Mouse (Mus musculus): ENCODE results near the gene Il2rb. TPM values are rescaled to one million over a fixed set of nuclear protein-coding genes. Genes with fewer than 3 reads are reported as not detected.

Gene Il2rb
- polyA plus RNA-seq, 1 experiment from 2014 or later: not detected

DNA sequence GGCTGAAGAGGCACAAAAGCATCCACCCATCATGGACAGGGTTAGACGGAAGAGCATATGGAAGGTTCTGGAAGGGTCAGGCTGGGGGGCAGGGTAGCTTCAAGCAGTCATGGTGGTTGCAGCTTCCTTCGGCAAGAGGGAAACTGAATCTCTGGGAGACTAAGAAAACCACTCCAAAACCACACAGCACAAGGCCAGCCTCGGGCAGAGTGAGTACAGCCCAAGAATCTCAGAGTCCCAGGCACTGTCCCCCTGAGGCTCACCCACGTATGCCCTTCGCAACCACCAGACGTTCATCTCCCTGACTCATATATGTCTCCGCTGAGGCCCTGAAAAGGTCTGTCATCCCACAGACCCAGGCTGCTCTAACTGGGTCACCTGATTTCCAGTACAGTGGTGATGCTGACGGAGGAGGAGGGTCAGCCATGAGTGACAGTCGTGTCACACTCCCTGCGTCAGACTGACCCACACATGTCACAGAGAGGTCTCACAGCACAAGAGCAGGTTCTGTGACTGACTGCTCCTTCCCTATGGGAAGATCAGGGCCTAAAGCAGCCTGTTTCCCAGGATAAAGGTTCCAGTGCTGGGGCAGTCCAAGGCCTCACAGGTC is 1.6 kb downstream of the Il2rb start:
- H3K9ac ChIP-seq (replicated peaks): no peak overlapping the region
- H3K4me2 ChIP-seq (replicated peaks): no peak overlapping the region
- no peaks in the 10 kb centered on the region for H3K27me3 ChIP-seq
- H3K9me3 ChIP-seq: no peaks in the 10 kb centered on the region
- H3K36me3 ChIP-seq: no peaks in the 10 kb centered on the region
- H3K27ac ChIP-seq: no peak overlapping the region
- H3K4me1 ChIP-seq (replicated peaks): no peaks in the 10 kb centered on the region
- ATAC-seq: no peak
- WGBS: 83% methylated on average over 10 of the region's 10 CpGs
- H3K4me3 ChIP-seq (replicated peaks): no peak overlapping the region

DNA sequence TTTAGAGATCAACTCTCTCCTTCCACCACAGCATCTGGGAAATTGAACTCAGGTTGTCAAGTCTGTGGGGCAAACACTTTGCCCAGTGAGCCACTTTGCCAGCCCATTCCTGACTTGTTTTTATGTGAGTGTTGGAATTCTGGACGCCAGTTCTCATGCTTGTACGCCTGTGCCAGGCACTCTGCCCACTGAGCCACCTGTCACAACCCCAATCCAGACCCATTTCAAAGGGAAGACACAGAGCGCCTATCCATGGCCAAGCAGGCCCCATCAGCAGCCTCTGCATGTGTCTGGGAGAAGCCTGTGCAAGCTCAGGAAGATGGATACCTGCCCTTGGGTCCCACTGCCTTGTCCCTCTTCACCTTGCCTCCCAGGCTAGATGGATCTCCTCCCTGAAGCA is 3.8 kb downstream of the Il2rb start:
- Histone ChIP-seq H3K9ac (replicated peaks) (no peak overlapping the region), H3K27ac (no peak overlapping the region), H3K4me2 (replicated peaks) (no peak overlapping the region), H3K36me3 (no peaks in the 10 kb centered on the region), H3K27me3 (no peaks in the 10 kb centered on the region), H3K4me1 (replicated peaks) (no peaks in the 10 kb centered on the region), H3K9me3 (no peaks in the 10 kb centered on the region), H3K4me3 (replicated peaks) (no peak overlapping the region)
- no peak for ATAC-seq
- 82% methylated on average over 3 of the region's 3 CpGs for WGBS

DNA sequence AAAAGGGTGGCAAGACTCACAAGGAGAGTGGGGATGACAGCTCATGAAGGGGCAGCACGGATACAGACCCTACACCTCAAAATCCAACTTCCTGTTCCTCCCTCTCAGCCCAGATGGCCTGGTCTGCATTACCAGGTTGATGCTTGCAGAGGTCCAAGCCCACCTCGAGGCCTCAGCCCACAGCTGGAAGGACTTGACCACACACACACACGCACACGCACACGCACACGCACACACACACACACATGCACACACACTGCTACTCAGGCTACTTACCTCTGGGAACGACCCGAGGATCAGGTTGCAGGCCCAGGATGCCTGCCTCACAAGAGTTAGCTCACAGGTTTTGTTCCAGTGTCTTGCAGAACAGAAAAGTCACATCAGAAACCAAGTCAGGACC is 5.2 kb downstream of the Il2rb start:
- H3K9ac ChIP-seq (replicated peaks): no peak overlapping the region
- H3K4me3 ChIP-seq (replicated peaks): no peak overlapping the region
- 80% methylated on average over 8 of the region's 8 CpGs for WGBS

DNA sequence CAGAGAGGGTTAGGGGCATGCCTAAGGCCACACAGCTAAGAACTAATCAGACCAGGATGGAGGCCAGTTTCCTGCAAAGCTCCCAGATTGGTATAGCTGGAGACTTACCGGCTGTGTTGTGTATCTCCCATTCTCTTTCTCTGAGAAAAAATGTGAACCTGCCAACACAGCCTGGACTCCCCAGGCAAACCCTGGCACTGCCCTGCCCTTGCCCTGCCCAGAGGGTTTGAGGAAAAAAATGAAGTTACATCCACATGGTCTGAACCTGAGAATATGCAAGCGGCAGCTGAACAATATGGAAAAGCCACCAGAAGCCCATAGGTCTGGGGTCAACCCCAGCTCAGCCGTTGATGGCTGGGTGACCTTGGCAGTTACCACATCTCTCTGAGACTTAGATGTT is 5.8 kb downstream of the Il2rb start:
- Histone ChIP-seq H3K4me2 (replicated peaks) (no peak overlapping the region), H3K9me3 (no peaks in the 10 kb centered on the region), H3K27me3 (no peaks in the 10 kb centered on the region), H3K27ac (no peak overlapping the region), H3K4me1 (replicated peaks) (no peaks in the 10 kb centered on the region), H3K36me3 (no peaks in the 10 kb centered on the region), H3K4me3 (replicated peaks) (no peak overlapping the region), H3K9ac (replicated peaks) (no peak overlapping the region)
- WGBS: 88% methylated on average over 3 of the region's 3 CpGs
- ATAC-seq: no peak

More for the DNA sequence above, 5.2 kb downstream of the Il2rb start:
- ATAC-seq: no peak
- Histone ChIP-seq H3K27me3 (no peaks in the 10 kb centered on the region), H3K27ac (no peak overlapping the region), H3K4me2 (replicated peaks) (no peak overlapping the region), H3K9me3 (no peaks in the 10 kb centered on the region), H3K36me3 (no peaks in the 10 kb centered on the region), H3K4me1 (replicated peaks) (no peaks in the 10 kb centered on the region)

DNA sequence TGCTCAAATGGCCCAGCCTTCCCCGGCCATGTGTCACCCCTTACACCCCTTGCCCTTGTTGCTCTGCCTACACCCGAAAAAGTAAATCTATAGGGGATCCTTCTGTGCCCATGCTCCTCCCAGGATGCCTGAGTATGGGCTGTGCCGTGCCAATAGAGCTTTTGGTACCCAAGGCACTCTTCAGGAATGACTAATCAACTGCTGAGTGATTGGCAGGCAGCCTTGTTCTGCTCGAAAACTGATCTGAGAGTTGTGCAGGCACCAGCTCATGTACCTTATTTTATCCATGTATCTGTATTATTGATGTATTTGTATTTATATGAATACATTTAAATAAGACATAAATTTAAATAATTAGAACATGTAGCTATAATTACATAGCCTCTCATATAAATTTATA is 8.0 kb downstream of the Il2rb start:
- ATAC-seq: no peak

DNA sequence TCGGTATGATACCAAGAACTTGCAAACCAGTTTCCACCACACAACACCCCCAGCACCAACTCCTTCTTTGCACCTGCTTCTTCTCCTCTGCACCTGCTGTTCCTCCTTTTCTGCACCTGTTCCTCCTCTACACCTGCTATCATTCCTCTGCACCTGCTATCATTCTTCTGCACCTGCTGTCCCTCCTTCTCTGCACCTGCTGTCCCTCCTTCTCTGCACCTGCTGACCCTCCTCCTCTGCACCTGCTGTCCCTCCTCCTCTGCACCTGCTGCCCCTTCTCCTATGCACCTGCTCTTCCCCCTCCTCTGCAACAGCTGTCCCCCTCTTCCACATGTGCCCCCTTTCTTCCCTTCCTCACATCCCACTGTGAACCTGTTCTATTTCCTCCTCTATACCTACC is 8.5 kb downstream of the Il2rb start:
- Histone ChIP-seq H3K4me3 (replicated peaks) (no peak overlapping the region), H3K4me1 (replicated peaks) (no peaks in the 10 kb centered on the region), H3K9me3 (no peaks in the 10 kb centered on the region), H3K9ac (replicated peaks) (no peak overlapping the region), H3K36me3 (no peaks in the 10 kb centered on the region), H3K27me3 (no peaks in the 10 kb centered on the region), H3K4me2 (replicated peaks) (no peak overlapping the region), H3K27ac (no peak overlapping the region)
- no peak for ATAC-seq
- 94% methylated on average over 1 of the region's 1 CpGs for WGBS

More for the DNA sequence above, 8.0 kb downstream of the Il2rb start:
- H3K27me3 ChIP-seq: no peaks in the 10 kb centered on the region
- no peak overlapping the region for H3K4me3 ChIP-seq (replicated peaks)
- no peaks in the 10 kb centered on the region for H3K36me3 ChIP-seq
- no peak overlapping the region for H3K27ac ChIP-seq
- H3K4me2 ChIP-seq (replicated peaks): no peak overlapping the region
- no peaks in the 10 kb centered on the region for H3K9me3 ChIP-seq
- no peak overlapping the region for H3K9ac ChIP-seq (replicated peaks)
- H3K4me1 ChIP-seq (replicated peaks): no peaks in the 10 kb centered on the region
- 70% methylated on average over 4 of the region's 4 CpGs for WGBS

DNA sequence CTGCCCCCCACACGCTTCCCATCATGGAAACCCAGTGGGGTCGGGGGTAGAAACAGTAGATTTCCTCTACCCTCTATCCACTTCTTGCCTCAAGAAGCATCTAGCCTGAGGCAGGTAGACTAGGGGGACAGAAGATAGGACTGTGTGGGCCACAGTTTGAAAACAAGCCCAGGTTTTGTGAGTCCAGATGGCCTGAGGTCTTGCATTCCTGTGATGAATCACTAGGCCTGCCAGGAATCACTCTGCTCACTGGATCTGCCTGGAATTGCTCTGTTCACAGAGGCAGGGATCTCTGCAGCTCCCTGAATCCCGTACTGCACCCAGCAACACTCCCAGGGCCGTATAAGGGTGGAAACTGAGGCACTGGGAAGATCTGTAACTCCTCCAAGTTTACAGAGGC is 11.8 kb downstream of the Il2rb start:
- ATAC-seq: no peak
- 74% methylated on average over 4 of the region's 4 CpGs for WGBS

DNA sequence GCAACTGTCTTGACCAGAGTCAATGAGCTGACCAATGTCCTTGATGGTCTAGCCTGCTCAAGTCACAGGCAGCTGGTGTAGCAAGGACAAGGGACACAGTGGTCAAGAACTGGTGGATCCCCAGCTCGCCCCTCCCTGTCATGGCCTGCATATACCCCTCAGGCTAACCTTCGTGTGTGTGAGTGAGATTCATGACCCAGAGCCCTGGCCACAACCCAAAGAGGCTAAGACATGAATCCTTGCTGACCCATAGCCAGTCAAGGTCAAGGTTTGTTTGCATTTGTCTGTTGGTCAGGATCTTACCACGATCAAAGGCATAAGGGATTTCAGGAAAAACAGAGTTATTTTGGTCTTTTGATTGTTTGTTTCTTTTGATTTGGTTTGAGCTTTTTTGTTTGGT is 12.6 kb downstream of the Il2rb start:
- Histone ChIP-seq H3K4me3 (replicated peaks) (no peak overlapping the region), H3K9me3 (no peaks in the 10 kb centered on the region), H3K4me2 (replicated peaks) (no peak overlapping the region), H3K36me3 (no peaks in the 10 kb centered on the region), H3K27me3 (no peaks in the 10 kb centered on the region), H3K9ac (replicated peaks) (no peak overlapping the region), H3K27ac (no peak overlapping the region), H3K4me1 (replicated peaks) (no peaks in the 10 kb centered on the region)
- no peak for ATAC-seq
- 70% methylated on average over 3 of the region's 3 CpGs for WGBS

More for the DNA sequence above, 11.8 kb downstream of the Il2rb start:
- Histone ChIP-seq H3K36me3 (no peaks in the 10 kb centered on the region), H3K27ac (no peak overlapping the region), H3K9me3 (no peaks in the 10 kb centered on the region), H3K4me3 (replicated peaks) (no peak overlapping the region), H3K27me3 (no peaks in the 10 kb centered on the region), H3K4me2 (replicated peaks) (no peak overlapping the region), H3K4me1 (replicated peaks) (no peaks in the 10 kb centered on the region), H3K9ac (replicated peaks) (no peak overlapping the region)

DNA sequence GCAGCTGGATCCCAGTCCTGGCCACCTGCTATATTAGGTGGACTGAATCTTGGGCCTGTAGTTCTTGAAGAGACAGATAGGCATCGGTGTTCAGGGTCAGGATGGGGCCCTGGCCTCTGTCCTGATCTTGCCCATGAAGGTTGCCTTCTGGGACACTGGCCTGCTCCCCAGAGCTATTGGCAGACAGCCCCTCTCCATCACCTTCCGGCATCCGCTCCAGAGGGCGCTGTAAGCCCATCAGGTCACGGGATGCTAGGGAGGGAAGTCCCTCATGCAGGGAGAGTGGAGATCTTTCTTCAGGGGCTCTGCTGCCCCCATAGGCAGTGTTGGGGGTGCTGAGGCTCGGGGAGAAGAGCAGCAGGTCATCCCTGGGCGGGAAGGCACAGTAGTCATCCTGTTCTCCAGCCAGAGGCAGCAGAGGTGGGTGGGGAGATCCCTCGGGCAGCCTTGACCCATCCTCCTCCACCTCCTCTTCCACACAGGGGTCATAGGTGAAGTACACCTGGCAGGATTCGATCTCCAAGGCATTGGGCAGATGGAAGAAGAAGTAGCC is 13.5 kb downstream of the Il2rb start:
- H3K27me3 ChIP-seq: no peaks in the 10 kb centered on the region
- no peaks in the 10 kb centered on the region for H3K9me3 ChIP-seq
- no peak overlapping the region for H3K27ac ChIP-seq
- H3K9ac ChIP-seq (replicated peaks): no peak overlapping the region
- 49% methylated on average over 9 of the region's 9 CpGs for WGBS
- ATAC-seq: no peak
- no peaks in the 10 kb centered on the region for H3K36me3 ChIP-seq
- H3K4me2 ChIP-seq (replicated peaks): no peak overlapping the region
- H3K4me1 ChIP-seq (replicated peaks): no peaks in the 10 kb centered on the region
- no peak overlapping the region for H3K4me3 ChIP-seq (replicated peaks)

DNA sequence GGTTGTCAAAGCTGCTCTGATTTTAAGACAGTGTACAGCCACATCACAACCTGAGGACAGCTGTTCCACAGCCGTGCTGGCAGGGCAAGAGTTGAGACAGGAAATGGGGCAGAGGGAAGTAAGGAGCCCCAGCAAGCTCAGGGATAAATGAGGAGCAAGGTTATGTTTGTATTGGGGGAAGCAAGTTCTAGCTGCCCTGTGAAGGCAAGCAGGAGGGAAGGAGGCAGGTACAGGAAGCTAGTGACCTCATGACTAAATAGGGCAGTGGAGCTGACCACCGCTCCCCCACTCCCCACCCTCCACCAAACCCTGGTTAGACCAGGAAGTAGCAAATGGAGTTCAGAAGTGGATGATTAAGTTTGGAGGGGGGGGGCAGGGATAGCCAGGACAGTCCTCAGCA is 14.1 kb downstream of the Il2rb start:
- Histone ChIP-seq H3K9me3 (no peaks in the 10 kb centered on the region), H3K4me1 (replicated peaks) (no peaks in the 10 kb centered on the region), H3K4me3 (replicated peaks) (no peak overlapping the region), H3K9ac (replicated peaks) (no peak overlapping the region), H3K4me2 (replicated peaks) (no peak overlapping the region), H3K36me3 (no peaks in the 10 kb centered on the region), H3K27ac (no peak overlapping the region), H3K27me3 (no peaks in the 10 kb centered on the region)
- WGBS: 90% methylated on average over 2 of the region's 2 CpGs
- ATAC-seq: no peak

DNA sequence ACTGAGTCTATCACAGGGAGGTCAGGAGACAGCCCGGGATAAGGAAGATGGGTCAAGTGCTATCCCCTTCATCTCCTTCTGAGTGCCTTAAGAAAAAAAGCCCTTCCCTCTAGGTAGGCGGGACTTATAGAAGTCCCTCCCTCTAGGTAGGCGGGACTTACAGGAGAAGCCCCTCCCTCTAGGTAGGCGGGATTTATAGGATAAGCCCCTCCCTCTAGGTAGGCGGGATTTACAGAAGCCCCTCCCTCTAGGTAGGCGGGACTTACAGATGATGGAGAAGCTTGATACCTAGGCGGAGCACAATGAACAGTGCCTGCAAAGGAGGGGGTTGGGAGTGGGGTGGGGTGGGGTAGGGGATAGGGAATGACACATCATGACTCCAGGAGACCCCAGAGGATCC is 15.0 kb downstream of the Il2rb start:
- Histone ChIP-seq H3K9me3 (no peaks in the 10 kb centered on the region), H3K4me3 (replicated peaks) (no peak overlapping the region), H3K4me1 (replicated peaks) (no peaks in the 10 kb centered on the region), H3K27me3 (no peaks in the 10 kb centered on the region), H3K27ac (no peak overlapping the region), H3K36me3 (no peaks in the 10 kb centered on the region), H3K4me2 (replicated peaks) (no peak overlapping the region), H3K9ac (replicated peaks) (no peak overlapping the region)
- WGBS: 70% methylated on average over 7 of the region's 7 CpGs
- no peak for ATAC-seq

DNA sequence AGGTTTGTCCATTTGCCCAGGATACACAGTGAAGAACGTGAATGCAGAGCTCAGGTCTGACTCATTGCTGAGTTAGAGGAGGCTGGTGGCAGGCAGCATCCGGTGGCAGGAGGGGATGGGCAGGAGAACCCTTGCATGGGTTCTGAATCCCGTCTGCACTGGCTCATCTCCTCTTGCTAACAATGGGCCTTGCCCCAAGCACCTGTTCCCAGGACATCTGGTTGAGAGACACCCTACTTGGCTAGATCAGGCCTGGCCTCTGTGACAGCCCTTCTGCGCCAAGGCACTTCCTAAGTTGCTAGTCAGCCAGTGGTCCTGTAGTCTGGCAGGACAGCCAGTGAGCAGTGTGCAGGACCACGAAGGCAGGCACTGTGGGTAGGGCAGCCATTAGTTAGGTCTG is 15.6 kb downstream of the Il2rb start:
- Histone ChIP-seq H3K4me2 (replicated peaks) (no peak overlapping the region), H3K4me1 (replicated peaks) (no peaks in the 10 kb centered on the region), H3K36me3 (no peaks in the 10 kb centered on the region), H3K27ac (no peak overlapping the region), H3K4me3 (replicated peaks) (no peak overlapping the region), H3K9ac (replicated peaks) (no peak overlapping the region), H3K9me3 (no peaks in the 10 kb centered on the region), H3K27me3 (no peaks in the 10 kb centered on the region)
- no peak for ATAC-seq
- WGBS: 80% methylated on average over 5 of the region's 5 CpGs

DNA sequence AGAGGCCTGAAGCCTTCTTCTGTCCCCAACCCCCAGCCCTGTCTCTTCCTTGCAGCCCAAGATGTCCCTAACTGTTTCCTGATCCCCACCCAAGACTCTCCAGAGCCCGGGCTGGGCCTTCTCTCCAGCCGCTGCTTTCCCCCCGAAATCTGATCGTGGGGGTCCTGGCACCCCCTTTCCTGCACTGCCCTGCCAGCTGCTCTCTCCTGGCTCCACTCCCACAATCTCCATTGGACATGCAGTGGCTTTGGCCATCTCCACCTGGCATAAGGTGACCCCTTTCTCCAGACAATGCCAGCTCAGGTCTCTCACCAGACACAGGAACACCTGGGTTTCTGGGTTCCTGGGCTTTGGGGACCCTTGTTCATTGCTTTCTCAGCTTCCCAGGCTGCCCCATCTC is 17.0 kb downstream of the Il2rb start:
- no peak for ATAC-seq
- Histone ChIP-seq H3K9me3 (no peaks in the 10 kb centered on the region), H3K4me3 (replicated peaks) (no peak overlapping the region), H3K36me3 (no peaks in the 10 kb centered on the region), H3K9ac (replicated peaks) (no peak overlapping the region), H3K4me1 (replicated peaks) (no peaks in the 10 kb centered on the region), H3K4me2 (replicated peaks) (no peak overlapping the region), H3K27ac (no peak overlapping the region), H3K27me3 (peaks cover 4% of the 10 kb centered on the region; the same call in 1 of the 2 replicates)
- WGBS: 95% methylated on average over 4 of the region's 4 CpGs
